ENCODE assay signal across 26 mouse cellular contexts in the genomic region with DNA sequence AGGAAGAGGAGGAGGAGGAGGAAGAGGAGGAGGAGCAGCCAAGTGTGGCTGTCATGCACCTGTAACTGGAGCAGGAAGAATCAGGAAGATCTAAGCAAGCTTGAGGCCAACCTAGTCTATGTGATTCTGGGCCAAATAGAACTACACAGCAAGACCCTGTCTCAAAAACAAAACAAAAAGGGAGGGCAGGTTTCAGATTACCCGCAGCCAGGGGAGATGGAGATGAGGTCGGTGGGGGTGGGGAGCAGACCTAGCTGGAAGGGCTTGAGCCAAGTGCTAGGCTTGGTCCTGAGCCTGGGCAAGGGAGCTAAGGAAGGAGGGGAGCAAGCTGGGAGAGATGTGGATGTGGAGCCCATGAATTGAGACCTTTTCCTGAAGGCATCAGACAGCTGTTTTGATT. TPM values are rescaled to one million over a fixed set of nuclear protein-coding genes. Genes with fewer than 3 reads are reported as not detected.
"Had no signal": no experiment of that assay in that cellular context is flagged by ENCODE, and none has a peak within 500 bp of the region (broad histone marks: within the 10 kb centered on the region; RNA-seq: fewer than 3 reads in every experiment).

No protein-coding gene starts in this region.

- H3K4me2 ChIP-seq: embryonic facial prominence, embryonic 12.5 days; embryonic facial prominence, embryonic 13.5 days; embryonic facial prominence, embryonic 15.5 days; forebrain, embryonic 12.5 days; forebrain, embryonic 13.5 days; forebrain, embryonic 15.5 days had no signal

- DNase-seq: cerebellum, adult 9-10 months; cerebellum, postnatal 10 days; cerebellum, postnatal 14 days; cerebellum, postnatal 25 days; cerebellum, postnatal 36 days; embryo, embryonic 11 days; forebrain, postnatal 0 days; gastrocnemius, adult 2 months; gastrocnemius, postnatal 10 days; gastrocnemius, postnatal 14 days; gastrocnemius, postnatal 25 days; gastrocnemius, postnatal 36 days; heart, adult 11 months; heart, adult 18-20 months; heart, adult 2 months had no signal

- H3K27ac ChIP-seq: embryonic facial prominence, embryonic 10.5 days; embryonic facial prominence, embryonic 12.5 days; embryonic facial prominence, embryonic 13.5 days; embryonic facial prominence, embryonic 15.5 days; forebrain, embryonic 10.5 days; forebrain, embryonic 12.5 days; forebrain, embryonic 13.5 days; forebrain, embryonic 15.5 days; gastrocnemius, adult 2 months; heart, adult 2 months had no signal

- H3K9ac ChIP-seq: embryonic facial prominence, embryonic 12.5 days; embryonic facial prominence, embryonic 13.5 days; embryonic facial prominence, embryonic 15.5 days; forebrain, embryonic 12.5 days; forebrain, embryonic 13.5 days; forebrain, embryonic 15.5 days; forebrain, postnatal 0 days had no signal

- ATAC-seq: forebrain, embryonic 13.5 days; forebrain, embryonic 14.5 days; forebrain, embryonic 15.5 days; forebrain, embryonic 16.5 days; forebrain, postnatal 0 days had no signal

- H3K9me3 ChIP-seq: embryonic facial prominence, embryonic 12.5 days; embryonic facial prominence, embryonic 15.5 days; forebrain, embryonic 15.5 days had no signal

- H3K36me3 ChIP-seq: embryonic facial prominence, embryonic 10.5 days; embryonic facial prominence, embryonic 12.5 days; forebrain, embryonic 10.5 days; forebrain, embryonic 12.5 days; forebrain, embryonic 15.5 days had no signal

- H3K4me3 ChIP-seq: embryonic facial prominence, embryonic 10.5 days; embryonic facial prominence, embryonic 12.5 days; embryonic facial prominence, embryonic 13.5 days; embryonic facial prominence, embryonic 15.5 days; erythroblast, embryonic 14.5 days; forebrain, embryonic 10.5 days; forebrain, embryonic 12.5 days; forebrain, embryonic 13.5 days; forebrain, embryonic 15.5 days; gastrocnemius, adult 2 months; heart, adult 2 months had no signal

RNA-seq across cellular contexts. Expression of gene Tekt2, which starts 18.7 kb away (rescaled TPM):
- polyA plus RNA-seq: erythroblast, embryonic 14.5 days had no signal

RNA-seq across cellular contexts. Expression of gene Col8a2, which starts 20.2 kb away (rescaled TPM):
- polyA plus RNA-seq: erythroblast, embryonic 14.5 days had no signal
